Mouse (Mus musculus): ENCODE results near the gene March9.

The March9 gene

GRCm38 (mm10) chr10:127030336-127031296, 29.4 kb downstream of the March9 start, which contains the start of gene Tsfm:
Tsfm (minus strand) TSS chr10:127030840.
- peak; percentile 91 for DNase-seq

- no peak for DNase-seq
Observed at GRCm38 (mm10) chr10:127018422-127018821, 41.6 kb downstream of the March9 start.

- DNase-seq: no peak
Observed at GRCm38 (mm10) chr10:127017071-127017470, 42.9 kb downstream of the March9 start.

- peak; percentile 73 for DNase-seq
Observed at GRCm38 (mm10) chr10:127016488-127016887, 43.5 kb downstream of the March9 start.

All from kidney, adult 9 months (tissue).